Mouse (Mus musculus) monocyte, adult 2 months (primary cell): ENCODE measurements around the gene Spats1.
"Not testable (repeated sequence)": the region's sequence is repeated elsewhere in the genome, so short reads cannot be mapped to it uniquely, and the experiment has no call there.

Source experiments
- DNase-seq, 2 experiments: peaks; one replicate each; pipeline ENCODE4 v3.0.0; 2022; ENCODE audit warnings: low spot score in 2 of 2, low read depth in 1 of 2

The Spats1 gene

GRCm38 (mm10) chr17:45450153-45450552, 25.1 kb downstream of the Spats1 start:
- no peak for DNase-seq

GRCm38 (mm10) chr17:45449586-45449985, 25.6 kb downstream of the Spats1 start:
- no peak for DNase-seq

GRCm38 (mm10) chr17:45447063-45447462, 28.2 kb downstream of the Spats1 start:
- DNase-seq: no peak

GRCm38 (mm10) chr17:45445923-45446322, 29.3 kb downstream of the Spats1 start:
- no peak for DNase-seq

- DNase-seq: no peak
These were observed 41.0 kb downstream of the Spats1 start for GRCm38 (mm10) chr17:45434262-45434590.

GRCm38 (mm10) chr17:45433419-45434261, 41.6 kb downstream of the Spats1 start, which contains the start of gene Cdc5l:
Gene Cdc5l (minus strand): TSS chr17:45433737.
- DNase-seq: peak; percentile 92 to 94

- no peak for DNase-seq
These were observed 42.4 kb downstream of the Spats1 start for GRCm38 (mm10) chr17:45432706-45433398.

GRCm38 (mm10) chr17:45432007-45432406, 43.2 kb downstream of the Spats1 start:
- DNase-seq: no peak

GRCm38 (mm10) chr17:45417387-45417786, 57.8 kb downstream of the Spats1 start:
- DNase-seq: no peak

GRCm38 (mm10) chr17:45411617-45412016, 63.6 kb downstream of the Spats1 start:
- DNase-seq: not testable (repeated sequence)

GRCm38 (mm10) chr17:45408719-45409118, 66.5 kb downstream of the Spats1 start:
- DNase-seq: no peak

GRCm38 (mm10) chr17:45406281-45406680, 68.9 kb downstream of the Spats1 start:
- DNase-seq: no peak

- DNase-seq: no peak
These were observed 72.0 kb downstream of the Spats1 start for GRCm38 (mm10) chr17:45403207-45403606.

- DNase-seq: no peak
These were observed 72.6 kb downstream of the Spats1 start for GRCm38 (mm10) chr17:45402601-45403000.

- DNase-seq: no peak
These were observed 73.1 kb downstream of the Spats1 start for GRCm38 (mm10) chr17:45402126-45402525.

- no peak for DNase-seq
These were observed 73.9 kb downstream of the Spats1 start for GRCm38 (mm10) chr17:45401126-45401905.

GRCm38 (mm10) chr17:45398021-45398420, 77.2 kb downstream of the Spats1 start:
- no peak for DNase-seq

GRCm38 (mm10) chr17:45397541-45397940, 77.7 kb downstream of the Spats1 start:
- no peak for DNase-seq

GRCm38 (mm10) chr17:45394612-45395011, 80.6 kb downstream of the Spats1 start:
- no peak for DNase-seq

- no peak for DNase-seq
These were observed 81.5 kb downstream of the Spats1 start for GRCm38 (mm10) chr17:45393765-45394164.
